ENCODE assay signal across 7 mouse cellular contexts in genomic region chr13:108191074-108191720, GRCm38 (mm10). TPM values are rescaled to one million over a fixed set of nuclear protein-coding genes. Genes with fewer than 3 reads are reported as not detected.
DNase-seq lines count a peak whose midpoint lies in the region; ATAC-seq and TF ChIP-seq lines count a peak whose summit lies in the region.

No protein-coding gene starts in this region.

- no peaks in the 10 kb centered on the region for H3K27me3 ChIP-seq in heart, postnatal 0 days (ENCODE audit: control insufficient read depth, insufficient read depth, low read length)
- no peaks in the 10 kb centered on the region for H3K27me3 ChIP-seq in liver, postnatal 0 days (ENCODE audit: insufficient read depth, low read length)

- no peak overlapping the region for H3K4me2 ChIP-seq in heart, postnatal 0 days (ENCODE audit: low read depth, low read length)
- no peak overlapping the region for H3K4me2 ChIP-seq in liver, postnatal 0 days (ENCODE audit: low read depth, low read length)

- H3K4me1 ChIP-seq in heart, postnatal 0 days (ENCODE audit: control insufficient read depth, insufficient read depth) = no peaks in the 10 kb centered on the region
- no peaks in the 10 kb centered on the region for H3K4me1 ChIP-seq in liver, postnatal 0 days (ENCODE audit: insufficient read depth)

- peak; percentile 36 for DNase-seq in Muller cell, postnatal 12 days (ENCODE audit: inconsistent ontology term)
- DNase-seq in embryo, embryonic 10.5 days (ENCODE audit: low spot score) = peak; percentile 79
- DNase-seq in heart, postnatal 0 days (ENCODE audit: low spot score) = peak; percentile 76
- peak; percentile 77 for DNase-seq in kidney, postnatal 14 days
- peak; percentile 65 for DNase-seq in liver, postnatal 0 days
- DNase-seq in retina, postnatal 7 days (ENCODE audit: low read depth, low spot score) = peak; percentile 23

- peak; percentile 89 for ATAC-seq in CD4-positive, CD25-positive, alpha-beta regulatory T cell, adult 4 months
- ATAC-seq in heart, postnatal 0 days (ENCODE audit: insufficient read depth, low read depth) = no peak; the same call in 1 of the 2 replicates
- ATAC-seq in liver, postnatal 0 days = no peak

- peaks cover 33% of the 10 kb centered on the region for H3K36me3 ChIP-seq in heart, postnatal 0 days (replicated peaks; ENCODE audit: control insufficient read depth, insufficient read depth, low read length)
- H3K36me3 ChIP-seq in liver, postnatal 0 days (replicated peaks; ENCODE audit: insufficient read depth, low read length) = peaks cover 9% of the 10 kb centered on the region

- peak; percentile 77 for TF ChIP-seq CTCF in heart, postnatal 0 days (IDR thresholded peaks at IDR 0.05; ENCODE audit: low read depth)
- peak; percentile 78 for TF ChIP-seq CTCF in liver, postnatal 0 days (IDR thresholded peaks at IDR 0.05; ENCODE audit: low read depth)

- no peak overlapping the region for H3K4me3 ChIP-seq in heart, postnatal 0 days (ENCODE audit: low read depth, low read length)
- no peak overlapping the region for H3K4me3 ChIP-seq in liver, postnatal 0 days (ENCODE audit: low read depth, low read length)

- no peak overlapping the region for H3K9ac ChIP-seq in heart, postnatal 0 days (replicated peaks; ENCODE audit: low read depth, low read length)
- no peak overlapping the region for H3K9ac ChIP-seq in liver, postnatal 0 days (replicated peaks)

- no peak overlapping the region for H3K27ac ChIP-seq in heart, postnatal 0 days (ENCODE audit: low read depth)
- H3K27ac ChIP-seq in liver, postnatal 0 days (ENCODE audit: low read depth) = no peak overlapping the region

- 44% methylated on average over 11 of the region's 11 CpGs for WGBS in heart, postnatal 0 days
- 49% methylated on average over 11 of the region's 11 CpGs for WGBS in liver, postnatal 0 days (ENCODE audit: insufficient replicate concordance)

- no peaks in the 10 kb centered on the region for H3K9me3 ChIP-seq in heart, postnatal 0 days (replicated peaks; ENCODE audit: control insufficient read depth, low read length)
- no peaks in the 10 kb centered on the region for H3K9me3 ChIP-seq in liver, postnatal 0 days (ENCODE audit: low read length)

- no peak for TF ChIP-seq EP300 in heart, postnatal 0 days (IDR thresholded peaks at IDR 0.05; ENCODE audit: low read depth)
- no peak for TF ChIP-seq EP300 in liver, postnatal 0 days (IDR thresholded peaks at IDR 0.05; ENCODE audit: low read depth)

RNA-seq across cellular contexts. Expression of gene Elovl7, which starts 23.0 kb away (rescaled TPM):
- polyA plus RNA-seq in CD4-positive, CD25-positive, alpha-beta regulatory T cell, adult 4 months (2017; shearing (Covaris generic)) = under 1 TPM; 0.15 to 0.22 TPM
- total RNA-seq in heart, postnatal 0 days (2014; rRNA removed; ENCODE audit: low replicate concordance) = 0.95 and 2.7 TPM in 2 replicates
- polyA plus RNA-seq in heart, postnatal 0 days (2015; fragmentation: Nextera tagmentation; extraction: Ambion mirVana) = 1.8 and 2.1 TPM in 2 replicates
- 3.6 and 3.7 TPM in 2 replicates for polyA plus RNA-seq in liver, postnatal 0 days (2015; fragmentation: Nextera tagmentation; extraction: Ambion mirVana)

RNA-seq across cellular contexts. Expression of gene Ercc8, which starts 32.7 kb away (rescaled TPM):
- polyA plus RNA-seq in CD4-positive, CD25-positive, alpha-beta regulatory T cell, adult 4 months (2017; shearing (Covaris generic)) = 10 to 100 TPM; 11.0 to 13.6 TPM
- total RNA-seq in heart, postnatal 0 days (2014; rRNA removed; ENCODE audit: low replicate concordance) = 5.1 and 7.7 TPM in 2 replicates
- 8.0 and 8.7 TPM in 2 replicates for polyA plus RNA-seq in heart, postnatal 0 days (2015; fragmentation: Nextera tagmentation; extraction: Ambion mirVana)
- polyA plus RNA-seq in liver, postnatal 0 days (2015; fragmentation: Nextera tagmentation; extraction: Ambion mirVana) = 3.9 and 4.9 TPM in 2 replicates

RNA-seq across cellular contexts. Expression of gene Ndufaf2, which starts 32.8 kb away (rescaled TPM):
- polyA plus RNA-seq in CD4-positive, CD25-positive, alpha-beta regulatory T cell, adult 4 months (2017; shearing (Covaris generic)) = 10 to 100 TPM; 39.7 to 40.4 TPM
- total RNA-seq in heart, postnatal 0 days (2014; rRNA removed; ENCODE audit: low replicate concordance) = 3.4 TPM in 1 of 2 replicates, not detected in the other
- polyA plus RNA-seq in heart, postnatal 0 days (2015; fragmentation: Nextera tagmentation; extraction: Ambion mirVana) = 61.7 and 62.5 TPM in 2 replicates
- polyA plus RNA-seq in liver, postnatal 0 days (2015; fragmentation: Nextera tagmentation; extraction: Ambion mirVana) = 39.5 and 40.5 TPM in 2 replicates

Comparison
In these comparisons a context has a peak if more than half of its experiments do, and no peak if none do; other contexts are left out.
1. DNase-seq: peak in every context shown above with its lines; median percentile 79 in embryo, embryonic 10.5 days; 77 in kidney, postnatal 14 days; 76 in heart, postnatal 0 days; 65 in liver, postnatal 0 days; 36 in Muller cell, postnatal 12 days; 23 in retina, postnatal 7 days.